Mouse (Mus musculus): ENCODE results near the gene Plpp6. TPM values are rescaled to one million over a fixed set of nuclear protein-coding genes. Genes with fewer than 3 reads are reported as not detected.

Plpp6 gene
- polyA plus RNA-seq (2021; fragmentation: Nextera tagmentation): 18.1 and 28.9 TPM in 2 replicates
- long read RNA-seq, experiment 1, transcript Plpp6-201 (1 exons, 2,859 nt): major isoform, 64 of 64 reads
- long read RNA-seq, experiment 1, partial matches to known transcripts: 0 of 64 reads
- long read RNA-seq, experiment 1, other reads (novel, unspliced or antisense): 0 of 64 reads
- long read RNA-seq, experiment 2, transcript Plpp6-201 (1 exons, 2,859 nt): major isoform, 342 of 342 reads
- long read RNA-seq, experiment 2, partial matches to known transcripts: 0 of 342 reads
- long read RNA-seq, experiment 2, other reads (novel, unspliced or antisense): 0 of 342 reads

DNA sequence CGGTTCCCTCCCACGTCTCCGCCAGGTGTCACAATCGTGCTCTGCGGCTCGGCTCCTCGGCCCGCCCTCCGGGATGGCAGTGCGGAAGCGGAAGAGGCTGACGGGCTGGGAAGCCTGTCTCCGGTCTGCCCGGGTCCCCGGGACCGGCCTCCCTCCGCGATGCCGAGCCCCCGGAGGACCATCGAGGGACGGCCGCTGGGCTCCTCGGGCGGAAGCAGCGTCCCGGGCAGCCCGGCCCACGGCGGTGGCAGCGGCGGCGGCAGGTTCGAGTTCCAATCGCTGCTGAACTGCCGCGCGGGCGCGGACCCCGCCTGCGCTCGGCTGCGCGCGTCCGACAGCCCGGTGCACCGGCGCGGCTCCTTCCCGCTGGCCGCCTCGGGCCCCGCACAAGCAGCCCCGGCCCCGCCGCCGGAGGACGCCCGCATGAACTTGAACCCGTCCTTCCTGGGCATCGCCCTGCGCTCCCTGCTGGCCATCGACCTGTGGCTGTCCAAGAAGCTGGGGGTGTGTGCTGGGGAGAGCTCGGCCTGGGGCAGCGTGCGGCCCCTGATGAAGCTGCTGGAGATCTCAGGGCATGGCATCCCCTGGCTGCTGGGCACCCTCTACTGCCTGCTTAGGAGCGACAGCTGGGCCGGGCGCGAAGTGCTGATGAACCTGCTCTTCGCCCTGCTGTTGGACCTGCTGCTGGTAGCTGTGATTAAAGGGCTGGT is at the start of gene Plpp6:
Plpp6 (plus strand) TSS at position 112 of the 710 bp plus-strand sequence.

DNA sequence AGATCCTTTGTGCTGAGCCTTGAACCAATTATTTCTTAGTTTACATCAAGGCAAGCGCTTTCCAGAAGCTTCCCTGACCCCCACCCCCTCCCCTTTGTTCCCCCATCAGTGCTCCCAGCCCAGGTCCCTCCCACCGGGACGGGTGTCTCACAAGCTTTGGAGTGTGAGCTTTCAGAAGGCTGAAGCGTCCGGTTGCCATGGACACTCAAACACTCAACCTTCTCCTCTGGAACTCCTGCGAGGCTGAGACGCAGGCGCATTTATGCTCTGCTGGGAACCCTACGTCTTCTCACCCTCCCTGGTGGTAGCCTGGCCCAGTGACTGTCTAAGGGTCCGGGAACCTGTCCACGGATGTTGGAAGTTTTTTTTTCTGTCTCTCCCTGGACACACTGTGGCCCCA is 3.9 kb downstream of the Plpp6 start, which contains the start of gene 4430402I18Rik:
4430402I18Rik (minus strand) TSS at position 149 of the 400 bp plus-strand sequence.

DNA sequence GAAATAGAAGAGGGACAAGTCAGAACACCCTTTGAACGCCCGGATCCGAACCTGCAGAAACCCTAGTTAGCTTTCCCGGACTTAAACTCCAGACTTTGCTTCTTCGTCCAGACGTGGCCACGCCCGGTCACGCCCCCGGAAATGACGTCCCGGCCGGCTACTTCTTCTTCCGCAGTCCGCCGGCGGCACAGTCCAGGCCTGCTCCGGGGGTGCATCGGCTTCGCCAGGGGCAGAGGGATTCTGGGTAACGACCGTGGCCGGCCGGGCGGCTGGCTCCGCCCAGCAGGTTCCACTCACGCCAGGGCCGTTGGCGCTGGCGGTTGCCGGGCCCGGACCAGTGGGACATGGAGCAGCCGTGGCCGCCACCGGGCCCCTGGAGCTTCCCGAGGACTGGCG is 26.4 kb downstream of the Plpp6 start, which contains the start of gene Cdc37l1:
Cdc37l1 (plus strand) TSS at position 159 of the 396 bp plus-strand sequence.

Other genes starting within 250 kb of the Plpp6 start
- gene Slc1a1, start 128.9 kb upstream of the Plpp6 start, polyA plus RNA-seq (2021; fragmentation: Nextera tagmentation): 20.4 and 26.9 TPM in 2 replicates
- gene 4430402I18Rik, start 3.8 kb downstream of the Plpp6 start, polyA plus RNA-seq (2021; fragmentation: Nextera tagmentation): 6.3 and 7.4 TPM in 2 replicates
- gene Cdc37l1, start 26.4 kb downstream of the Plpp6 start, polyA plus RNA-seq (2021; fragmentation: Nextera tagmentation): 25.2 and 27.3 TPM in 2 replicates
- 60.5 TPM in 2 replicates for gene Ak3, start 84.0 kb downstream of the Plpp6 start, polyA plus RNA-seq (2021; fragmentation: Nextera tagmentation)
- 27.4 and 31.1 TPM in 2 replicates for gene Rcl1, start 137.4 kb downstream of the Plpp6 start, polyA plus RNA-seq (2021; fragmentation: Nextera tagmentation)